Mouse (Mus musculus): ENCODE data around the gene Adgrg3.
"Not testable (repeated sequence)": the region's sequence is repeated elsewhere in the genome, so short reads cannot be mapped to it uniquely, and the experiment has no call there.

The Adgrg3 gene

GRCm38 (mm10) chr8:95028391-95028790 is 10.9 kb downstream of the Adgrg3 start:
- DNase-seq = not testable (repeated sequence)

GRCm38 (mm10) chr8:95037106-95037925 is 19.8 kb downstream of the Adgrg3 start:
- DNase-seq = no peak

DNA sequence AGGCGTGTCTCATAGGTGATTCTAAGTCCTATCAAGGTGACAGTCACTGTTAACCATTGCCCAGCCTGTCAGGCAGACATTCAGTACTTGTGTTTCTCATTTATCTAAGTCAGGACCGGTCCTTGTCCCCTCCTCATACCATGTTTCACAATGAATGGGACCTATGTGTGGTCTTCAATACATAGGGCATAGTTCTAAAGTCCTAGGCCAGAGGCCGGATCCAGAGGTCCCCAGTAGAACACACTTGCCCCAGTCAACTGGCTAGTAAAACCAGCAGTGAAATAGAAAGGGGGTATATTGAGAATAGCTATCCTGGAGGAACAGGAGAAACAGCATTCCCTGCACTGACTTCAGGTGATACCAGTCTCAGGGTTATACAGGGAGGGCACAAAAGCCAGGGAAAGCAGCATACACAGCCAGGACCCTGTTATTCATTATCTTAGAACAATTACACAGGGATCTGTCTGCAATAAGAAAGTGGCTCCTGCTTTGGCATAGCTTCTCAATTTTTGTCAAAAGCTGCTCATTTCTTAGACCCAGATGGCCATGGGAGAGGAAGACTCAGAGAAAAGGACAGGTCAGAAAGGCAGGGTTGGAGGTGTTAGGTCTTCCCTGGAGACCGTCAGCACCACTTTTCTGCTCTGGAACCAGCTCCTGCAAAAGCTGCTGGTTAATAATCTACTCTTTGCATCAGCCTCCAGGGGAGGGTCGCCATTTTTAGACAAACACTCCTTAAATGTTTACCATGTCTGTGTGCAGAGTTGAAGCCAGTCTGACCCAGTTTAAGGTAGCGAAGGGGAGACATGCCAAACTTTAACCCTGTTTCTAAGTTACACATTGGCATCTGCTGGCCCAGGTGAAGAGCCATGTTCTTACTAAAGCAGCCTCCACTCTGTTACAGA is 24.6 kb downstream of the Adgrg3 start:
- DNase-seq = no peak

DNA sequence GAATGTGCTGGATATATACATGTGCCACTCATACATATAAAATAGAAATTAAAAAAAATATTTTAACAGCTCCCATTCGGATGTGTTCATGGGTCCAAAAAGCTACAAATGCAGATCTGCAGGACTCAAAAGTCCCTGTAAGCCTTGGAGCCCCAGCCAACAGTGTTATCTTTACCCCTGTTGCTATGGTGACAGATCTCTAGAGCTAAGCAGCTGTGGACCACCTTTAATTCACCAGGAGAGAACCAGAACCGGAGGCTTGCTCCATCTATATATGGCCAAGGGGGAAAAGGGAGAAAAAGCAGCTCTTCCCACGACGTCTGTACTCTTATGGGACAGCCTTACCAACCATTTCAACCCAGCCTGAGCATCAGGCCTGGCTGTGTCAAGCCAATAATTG is 27.3 kb downstream of the Adgrg3 start:
- DNase-seq = no peak

DNA sequence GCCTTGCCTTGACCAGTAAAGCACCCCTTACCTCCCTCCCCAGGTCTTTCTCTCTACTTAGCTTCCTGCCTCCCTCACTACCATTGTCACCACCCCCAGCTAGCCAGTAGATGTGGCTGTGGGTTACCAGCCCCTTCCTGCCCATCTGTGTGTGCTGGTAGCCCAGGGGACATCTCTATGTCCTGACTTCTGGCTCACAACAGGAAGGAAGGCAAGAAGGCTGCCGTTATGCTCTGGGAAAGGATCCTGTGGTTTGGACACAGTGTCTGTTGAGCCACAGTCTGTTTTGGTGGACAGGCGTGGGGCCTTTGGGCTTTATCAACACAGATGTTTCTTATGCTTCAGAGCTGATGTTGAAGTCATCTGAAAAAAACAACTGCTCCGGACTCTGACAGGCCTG is 29.5 kb downstream of the Adgrg3 start:
- DNase-seq = no peak

GRCm38 (mm10) chr8:95047884-95048680 is 30.6 kb downstream of the Adgrg3 start:
- no peak for DNase-seq

DNA sequence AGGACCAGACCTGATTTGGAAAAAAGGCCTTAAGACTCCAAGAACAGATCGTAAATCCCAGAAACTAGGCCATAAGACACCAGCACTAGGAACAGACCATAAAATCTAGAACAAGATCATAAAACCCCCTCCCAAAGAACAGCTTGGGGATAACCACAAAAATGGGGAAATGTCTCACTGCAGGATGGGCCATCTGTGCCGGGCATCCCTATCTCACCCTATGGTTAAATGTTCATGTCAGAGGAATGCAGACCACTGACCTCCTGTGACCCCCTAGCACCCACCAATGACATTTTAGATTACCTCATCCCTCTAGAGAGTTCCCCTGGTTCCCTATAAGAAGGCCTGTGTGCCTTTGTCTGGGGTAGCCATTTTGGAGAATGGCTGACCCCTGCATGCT is 32.1 kb downstream of the Adgrg3 start:
- no peak for DNase-seq

- no peak for DNase-seq
Observed at GRCm38 (mm10) chr8:95054438-95054837, 36.9 kb downstream of the Adgrg3 start.

GRCm38 (mm10) chr8:95054927-95055510 is 37.5 kb downstream of the Adgrg3 start, which contains the start of gene Drc7:
TSS of gene Drc7 (plus strand) at chr8:95055103.
- no peak for DNase-seq

DNA sequence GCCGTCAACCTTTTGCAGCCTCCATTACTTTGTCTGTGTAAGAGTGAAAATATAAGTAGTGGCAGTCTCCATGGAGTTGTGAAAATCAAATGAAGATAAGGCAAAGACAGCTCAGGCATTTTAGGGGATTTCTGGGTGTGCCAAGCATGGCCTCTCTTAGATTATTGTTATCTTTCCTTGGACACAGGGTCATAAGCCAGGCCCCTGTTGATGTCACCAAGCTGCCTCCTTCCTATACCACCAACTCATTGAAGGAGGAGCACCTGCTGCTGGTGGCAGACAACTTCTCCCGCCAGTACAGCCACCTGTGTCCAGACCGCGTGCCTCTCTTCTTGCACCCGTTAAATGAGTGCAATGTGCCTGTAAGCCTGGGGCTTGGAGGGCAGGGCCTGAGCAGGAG is 38.9 kb downstream of the Adgrg3 start:
- no peak for DNase-seq

DNA sequence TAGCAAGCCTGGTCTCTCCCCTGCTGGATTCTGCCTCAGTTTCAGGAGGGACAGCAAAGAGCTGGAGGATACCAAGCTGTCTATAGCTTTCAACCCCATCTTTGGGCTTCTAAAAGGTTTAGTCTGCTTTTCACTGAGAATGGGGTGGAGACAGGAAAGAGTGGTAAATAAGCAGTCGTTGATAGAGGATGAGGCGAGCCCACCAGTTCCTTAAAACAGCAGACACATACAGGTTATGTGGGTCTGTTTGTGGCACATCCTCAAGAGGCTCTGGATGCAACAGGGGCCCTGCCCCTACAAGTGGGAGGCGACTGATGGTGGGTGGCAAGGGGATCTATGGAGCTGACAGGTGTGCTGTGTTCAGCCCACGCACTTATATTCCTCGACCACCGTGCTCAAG is 41.2 kb downstream of the Adgrg3 start:
- DNase-seq = no peak

- no peak for DNase-seq
Observed at GRCm38 (mm10) chr8:95059812-95060533, 42.5 kb downstream of the Adgrg3 start.

DNA sequence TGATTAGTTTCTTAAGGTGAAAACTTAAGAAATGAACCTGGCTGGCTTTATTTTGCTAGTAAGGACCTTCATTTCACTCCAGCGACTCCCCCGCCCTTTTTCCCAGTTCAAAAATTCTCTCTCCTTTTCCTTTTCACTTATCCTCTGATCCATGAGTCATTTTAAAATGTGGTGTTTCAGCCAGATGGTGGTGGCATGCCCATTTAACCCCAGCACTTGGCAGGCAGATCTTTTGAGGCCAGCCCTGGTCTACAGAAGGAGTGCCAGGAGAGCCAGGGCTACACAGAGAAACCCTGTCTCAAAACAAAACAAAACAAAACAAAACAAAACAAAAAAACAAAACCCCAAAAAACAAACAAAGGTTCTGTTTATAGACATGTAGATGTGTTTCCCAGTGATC is 47.0 kb downstream of the Adgrg3 start:
- peak; percentile 61 to 73 for DNase-seq

DNA sequence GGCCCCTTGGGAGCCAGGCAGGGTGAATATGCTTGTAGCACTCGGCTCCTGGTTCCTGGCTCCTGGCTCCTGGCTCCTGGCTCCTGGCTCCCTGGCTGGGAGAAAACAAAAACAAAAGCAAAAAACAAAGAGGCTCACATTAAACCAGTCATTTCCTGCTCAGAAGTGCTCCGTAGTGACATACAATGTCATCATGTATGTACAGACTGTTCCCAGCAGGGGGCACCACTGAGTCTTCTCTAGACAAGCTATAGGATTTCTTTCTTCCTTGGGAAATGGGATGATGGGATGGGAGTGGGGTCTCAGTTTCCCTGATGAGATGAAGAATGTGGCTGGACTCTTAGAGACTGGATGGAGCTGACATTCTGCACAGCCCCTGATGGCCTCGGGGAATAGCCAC is 50.1 kb downstream of the Adgrg3 start:
- peak; percentile 48 to 55 for DNase-seq

- no peak for DNase-seq
Observed at GRCm38 (mm10) chr8:95075504-95075903, 58.0 kb downstream of the Adgrg3 start.

DNA sequence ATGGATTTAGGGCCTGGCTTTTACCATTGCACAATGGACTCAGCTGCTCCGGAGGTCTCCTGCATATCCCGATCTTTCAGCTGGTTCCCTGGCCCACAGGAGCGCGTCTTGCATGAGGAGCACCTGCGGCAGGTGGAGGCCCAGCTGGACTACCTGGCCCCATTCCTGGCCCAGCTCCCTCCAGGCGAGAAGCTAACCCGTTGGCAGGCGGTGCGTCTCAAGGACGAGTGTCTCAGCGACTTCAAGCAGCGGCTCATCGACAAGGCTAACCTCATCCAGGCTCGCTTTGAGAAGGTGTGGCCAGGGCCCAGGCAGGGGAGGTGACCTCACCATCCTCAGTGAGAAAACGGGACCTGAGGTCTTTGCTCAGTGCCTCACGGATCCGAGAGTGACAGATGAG is 58.7 kb downstream of the Adgrg3 start:
- DNase-seq = peak; percentile 72 to 76

GRCm38 (mm10) chr8:95078055-95078454 is 60.6 kb downstream of the Adgrg3 start:
- peak; percentile 57 to 65 for DNase-seq

DNA sequence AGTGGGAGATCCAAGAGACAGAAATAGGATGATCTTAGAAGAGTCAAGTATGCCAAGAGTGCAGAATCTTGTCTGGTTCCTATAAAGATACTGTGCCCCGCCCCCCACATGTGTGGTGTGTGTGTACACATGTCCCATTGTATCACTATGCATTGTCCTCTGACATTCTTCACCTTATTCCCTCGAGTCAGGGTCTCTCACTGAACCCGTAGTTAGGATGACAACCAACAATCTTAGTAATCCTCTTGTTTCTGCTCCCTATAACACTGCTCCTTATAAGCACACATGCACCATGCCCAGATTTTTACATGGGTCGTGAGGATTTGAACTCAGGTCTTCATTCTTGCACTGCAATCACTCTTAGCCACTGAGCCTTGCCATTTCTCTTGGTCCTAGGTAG is 61.8 kb downstream of the Adgrg3 start:
- DNase-seq = no peak

GRCm38 (mm10) chr8:95080381-95081341 is 63.2 kb downstream of the Adgrg3 start, which contains the start of gene Katnb1:
TSS of gene Katnb1 (plus strand) at chr8:95081186.
- peak; percentile 94 to 99 for DNase-seq

- peak; percentile 33 to 43 for DNase-seq
Observed at GRCm38 (mm10) chr8:95081650-95082049, 64.2 kb downstream of the Adgrg3 start.

DNA sequence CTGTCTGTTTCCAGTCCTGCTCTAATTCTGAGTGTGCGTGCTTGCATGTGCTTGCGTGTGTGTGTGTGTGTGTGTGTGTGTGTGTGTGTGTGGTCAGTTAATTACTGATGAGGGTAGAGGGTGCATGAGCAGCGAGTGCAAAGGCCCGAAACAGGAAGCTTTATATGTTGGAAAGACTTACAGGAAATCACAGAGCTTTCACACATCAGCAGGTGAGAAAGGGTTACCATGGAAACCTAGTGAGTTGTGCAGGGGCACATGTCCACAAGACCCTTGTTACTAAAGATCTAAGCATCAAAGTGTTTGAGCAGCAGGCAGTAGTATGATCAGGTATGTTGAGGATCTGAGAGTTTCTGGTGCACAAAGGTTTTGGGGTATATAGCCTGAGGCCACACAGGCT is 66.8 kb downstream of the Adgrg3 start:
- no peak for DNase-seq
